Mouse (Mus musculus) kidney, adult 11 months (tissue): ENCODE results near the gene Tmem210.
A peak's percentile ranks its signal among the peaks of the same experiment; 100 is the strongest.

Experiments used
- DNase-seq: peaks from one replicate; pipeline ENCODE4 v3.0.0; 2022

Gene Tmem210

DNA sequence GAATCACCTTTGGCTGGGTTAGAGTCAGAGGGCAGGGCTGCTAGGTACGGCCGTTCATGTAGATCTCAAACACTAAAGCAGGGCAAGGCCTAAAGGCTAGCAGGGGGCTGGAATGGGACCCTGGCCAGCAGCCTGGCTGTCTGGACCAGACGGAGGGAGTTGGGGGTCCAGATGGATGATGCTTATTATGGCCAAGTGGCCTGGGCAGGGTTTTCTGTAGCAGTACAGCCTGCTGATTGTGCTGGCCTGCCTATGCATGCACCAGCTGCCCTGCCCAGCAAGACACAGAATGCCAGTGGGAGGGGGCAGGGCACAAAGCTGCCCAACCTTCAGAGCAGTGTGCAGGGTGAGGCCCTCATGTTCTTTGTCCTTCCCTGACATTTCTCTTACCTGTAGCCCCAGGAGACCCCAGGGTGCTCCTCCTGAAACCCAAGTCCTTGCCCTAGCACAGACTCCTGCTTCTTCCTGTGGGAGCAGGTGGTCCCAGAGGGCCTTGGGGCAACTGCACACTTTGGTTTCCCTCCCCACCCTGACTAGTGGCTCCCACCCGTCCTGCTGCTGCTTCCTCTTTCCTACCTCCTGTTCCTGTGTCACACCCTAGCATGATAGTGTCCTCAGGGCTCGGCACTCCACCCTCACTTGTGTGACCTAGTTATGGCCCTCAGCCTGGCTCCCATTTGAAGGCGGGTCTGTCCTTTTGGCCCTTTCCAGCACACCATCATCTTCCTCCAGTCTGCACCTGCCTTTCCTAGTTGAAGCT lies 21.9 kb upstream of the Tmem210 start:
- DNase-seq: no peak

GRCm38 (mm10) chr2:25266720-25267119 lies 21.2 kb upstream of the Tmem210 start:
- DNase-seq: peak; percentile 71

GRCm38 (mm10) chr2:25267241-25267640 lies 20.7 kb upstream of the Tmem210 start:
- no peak for DNase-seq

DNA sequence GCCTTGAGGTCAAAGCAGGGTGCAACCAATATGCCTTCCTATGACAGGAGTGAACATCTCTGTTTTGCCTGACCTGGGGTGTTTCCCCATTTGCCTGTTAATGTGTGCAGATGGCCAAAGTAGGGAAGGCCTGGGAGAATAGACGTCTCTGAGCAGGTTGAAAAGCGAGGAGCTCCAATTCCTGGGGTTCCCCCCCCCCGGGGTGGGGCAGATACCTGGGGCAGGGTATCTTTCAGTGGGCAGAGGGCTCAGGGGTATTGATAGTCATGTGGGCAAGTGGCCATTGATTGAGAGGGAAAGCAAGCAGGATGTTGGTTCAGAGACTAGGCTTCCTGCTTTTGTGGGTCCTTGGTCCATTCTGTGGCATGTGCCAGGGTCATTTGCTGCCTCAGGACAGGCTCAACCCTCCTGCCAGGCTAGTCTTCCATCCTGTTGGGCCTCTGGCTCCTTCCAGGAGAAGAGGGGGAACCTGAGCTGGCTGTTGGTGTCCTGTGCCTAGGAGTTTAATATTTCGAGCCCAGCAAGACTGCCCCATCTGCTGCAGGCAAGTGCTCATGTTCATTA lies 20.1 kb upstream of the Tmem210 start:
- DNase-seq: no peak

GRCm38 (mm10) chr2:25271827-25272511 lies 16.0 kb upstream of the Tmem210 start, which contains the start of the genes Ssna1 and Anapc2:
Gene Ssna1 (minus strand): TSS chr2:25272438.
Gene Anapc2 (plus strand): TSS chr2:25272478.
- peak; percentile 96 for DNase-seq

DNA sequence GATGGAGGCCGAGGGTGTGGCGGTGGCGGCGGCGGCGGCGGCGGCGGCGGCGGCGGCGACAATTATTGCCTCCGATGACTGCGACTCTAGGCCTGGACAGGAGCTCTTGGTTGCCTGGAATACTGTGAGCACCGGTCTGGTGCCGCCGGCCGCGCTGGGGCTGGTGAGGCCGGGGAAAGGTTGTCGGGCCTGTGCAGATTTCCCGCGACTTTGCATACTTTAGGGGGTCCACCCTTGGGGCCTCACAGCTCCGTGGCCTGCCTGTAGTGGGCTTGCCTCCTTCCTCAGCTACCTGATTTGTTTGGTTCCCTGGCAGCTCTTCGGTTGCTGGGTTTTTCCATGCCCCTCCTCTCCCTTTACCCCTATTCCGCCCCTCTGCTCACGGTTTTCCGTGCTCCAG lies 15.4 kb upstream of the Tmem210 start:
- no peak for DNase-seq

DNA sequence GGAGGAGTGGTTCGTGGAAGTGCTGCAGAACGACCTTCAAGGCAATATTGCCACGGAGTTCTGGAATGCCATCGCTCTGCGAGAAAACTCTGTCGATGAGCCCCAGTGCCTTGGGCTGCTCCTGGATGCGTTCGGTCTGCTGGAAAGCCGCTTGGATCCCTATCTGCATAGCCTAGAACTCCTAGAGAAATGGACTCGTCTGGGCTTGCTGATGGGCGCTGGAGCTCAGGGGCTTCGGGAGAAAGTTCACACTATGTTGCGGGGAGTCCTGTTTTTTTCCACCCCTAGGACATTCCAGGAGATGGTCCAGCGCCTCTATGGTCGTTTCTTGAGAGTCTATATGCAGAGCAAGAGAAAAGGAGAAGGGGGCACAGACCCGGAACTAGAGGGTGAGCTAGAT lies 14.9 kb upstream of the Tmem210 start:
- no peak for DNase-seq

DNA sequence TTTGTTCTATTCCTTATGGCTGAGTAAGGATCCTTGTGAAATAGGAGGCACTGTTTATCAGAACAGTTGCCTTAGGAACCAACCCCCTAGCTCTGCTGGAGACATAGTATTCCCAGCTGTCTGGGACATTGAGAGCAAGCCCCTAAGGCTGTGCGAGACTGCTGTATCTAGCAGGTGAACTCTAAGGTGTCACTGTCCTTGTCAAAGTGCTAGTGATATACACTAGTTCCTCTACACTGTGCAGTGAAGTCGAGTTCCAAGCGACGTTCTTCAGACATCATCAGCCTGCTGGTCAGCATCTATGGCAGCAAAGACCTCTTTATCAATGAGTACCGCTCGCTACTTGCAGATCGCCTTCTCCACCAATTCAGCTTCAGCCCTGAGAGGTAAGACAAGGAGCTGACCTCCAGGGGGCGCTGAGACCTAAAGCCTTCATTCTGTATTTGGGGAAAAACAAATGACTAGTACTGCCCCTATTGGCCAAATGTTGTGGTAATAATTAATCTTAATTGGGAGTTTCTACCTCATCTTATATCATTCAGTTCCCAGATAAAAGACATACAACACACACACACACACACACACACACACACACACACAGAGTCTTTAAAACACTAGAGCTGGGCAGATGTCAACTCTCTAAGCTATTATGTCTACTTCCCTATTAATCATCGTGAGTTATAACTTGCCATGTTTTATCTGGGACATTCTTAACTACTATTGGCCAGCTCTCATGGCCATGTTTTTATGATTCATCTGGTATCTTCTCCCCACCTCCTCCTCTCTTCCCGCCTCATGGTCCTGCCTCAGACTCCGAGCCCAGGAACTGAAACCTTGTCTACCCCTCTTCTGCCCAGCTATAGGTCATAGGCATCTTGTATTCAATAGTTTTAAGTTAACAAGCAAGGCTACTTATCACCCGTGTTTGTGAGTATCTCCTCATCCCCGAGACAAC lies 8.7 kb upstream of the Tmem210 start:
- DNase-seq: peak; percentile 72

- no peak for DNase-seq
These were observed 2.4 kb upstream of the Tmem210 start for GRCm38 (mm10) chr2:25285551-25285950.

- DNase-seq: no peak
These were observed 1.6 kb upstream of the Tmem210 start for GRCm38 (mm10) chr2:25286314-25286713.

GRCm38 (mm10) chr2:25286837-25287636 lies 908 bp upstream of the Tmem210 start:
- peak; percentile 67 for DNase-seq

- no peak for DNase-seq
These were observed 895 bp downstream of the Tmem210 start for GRCm38 (mm10) chr2:25288734-25289345.

DNA sequence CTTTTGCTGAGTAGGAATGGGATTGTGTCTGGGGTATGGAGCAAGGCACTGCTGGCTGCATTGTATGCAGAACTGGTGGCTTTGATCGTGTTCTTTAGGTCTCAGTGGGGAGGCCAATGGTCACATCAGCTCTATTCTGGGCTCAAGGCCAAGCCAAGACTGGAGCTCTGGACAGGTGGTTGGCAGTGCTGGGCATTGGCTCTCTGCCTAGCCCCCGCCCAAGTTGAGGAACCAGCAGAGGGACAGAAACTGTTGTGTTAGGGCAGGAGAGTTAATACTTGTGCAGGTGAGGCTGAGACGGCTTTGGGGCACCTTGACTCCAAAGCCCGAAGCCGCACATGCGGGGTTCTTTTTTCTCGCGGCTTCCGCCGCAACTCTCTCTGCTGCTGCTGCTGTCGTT lies 1.7 kb downstream of the Tmem210 start, which contains the start of gene Lrrc26:
Lrrc26 (plus strand) TSS at position 265 of the 400 bp plus-strand sequence.
- DNase-seq: peak; percentile 78

DNA sequence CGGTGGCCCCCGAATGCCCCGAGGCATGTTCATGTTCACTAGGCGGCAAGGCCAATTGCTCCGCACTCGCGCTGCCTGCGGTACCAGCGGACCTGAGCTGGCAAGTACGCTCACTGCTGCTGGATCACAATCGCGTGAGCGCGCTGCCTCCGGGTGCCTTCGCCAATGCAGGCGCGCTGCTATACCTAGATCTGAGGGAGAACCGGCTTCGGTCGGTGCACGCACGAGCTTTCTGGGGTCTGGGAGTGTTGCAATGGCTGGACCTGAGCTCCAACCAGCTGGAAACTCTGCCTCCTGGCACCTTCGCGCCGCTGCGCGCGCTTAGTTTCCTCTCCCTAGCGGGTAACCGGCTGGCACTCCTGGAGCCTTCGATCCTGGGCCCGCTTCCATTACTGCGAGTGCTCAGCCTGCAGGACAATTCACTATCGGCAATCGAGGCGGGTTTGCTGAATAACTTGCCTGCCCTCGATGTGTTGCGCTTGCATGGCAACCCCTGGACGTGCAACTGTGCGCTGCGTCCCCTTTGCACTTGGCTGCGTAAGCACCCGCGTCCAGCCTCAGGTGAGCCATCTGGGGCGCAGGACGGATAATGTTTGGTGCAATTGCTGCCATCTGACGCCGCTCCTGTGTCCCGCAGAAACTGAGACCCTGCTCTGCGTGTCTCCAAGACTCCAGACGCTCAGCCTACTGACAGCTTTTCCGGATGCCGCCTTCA lies 2.3 kb downstream of the Tmem210 start:
- DNase-seq: no peak

DNA sequence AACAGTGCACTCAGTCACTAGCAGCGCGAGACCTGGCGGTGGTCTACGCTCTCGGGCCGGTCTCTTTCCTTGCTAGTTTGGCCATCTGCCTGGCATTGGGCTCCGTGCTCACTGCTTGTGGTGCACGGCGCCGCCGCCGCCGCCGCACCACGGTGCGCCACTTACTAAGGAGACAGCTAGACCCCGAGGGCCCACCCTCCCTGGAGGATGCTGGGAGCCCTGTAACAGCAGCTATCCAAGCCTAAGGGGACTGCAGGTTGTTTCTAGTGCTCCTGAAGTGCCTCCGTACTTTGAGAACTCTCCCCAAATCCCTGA lies 2.8 kb downstream of the Tmem210 start:
- DNase-seq: no peak

- DNase-seq: no peak
These were observed 3.5 kb downstream of the Tmem210 start for GRCm38 (mm10) chr2:25291184-25292053.

GRCm38 (mm10) chr2:25292054-25292544 lies 4.2 kb downstream of the Tmem210 start:
- DNase-seq: no peak

DNA sequence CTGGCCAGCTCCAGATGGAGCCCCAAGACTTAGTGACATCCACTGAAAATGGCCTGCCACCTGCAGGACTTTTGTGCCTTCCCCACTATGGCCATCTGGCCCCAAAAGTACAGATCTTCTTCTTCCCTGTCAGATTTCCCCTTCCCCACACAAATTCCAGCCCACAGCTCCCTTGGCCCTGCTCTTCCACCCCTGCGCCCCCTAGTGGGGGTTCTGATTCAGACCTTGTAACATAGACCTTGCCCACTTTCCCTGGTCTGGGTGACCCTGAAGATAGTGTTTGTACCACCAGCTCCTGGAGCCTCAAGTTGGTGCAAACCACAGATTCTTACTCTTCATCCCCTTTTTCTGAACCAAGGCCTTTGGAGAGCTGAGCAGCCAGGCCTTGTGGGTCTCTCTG lies 4.9 kb downstream of the Tmem210 start:
- no peak for DNase-seq

GRCm38 (mm10) chr2:25293706-25294105 lies 5.8 kb downstream of the Tmem210 start:
- no peak for DNase-seq

- DNase-seq: no peak
These were observed 9.1 kb downstream of the Tmem210 start for GRCm38 (mm10) chr2:25297093-25297492.
